Mouse (Mus musculus): ENCODE measurements around the gene Il2rb.

- TF ChIP-seq CTCF (IDR thresholded peaks at IDR 0.05): no peak
- TF ChIP-seq EP300 (IDR thresholded peaks at IDR 0.05; ENCODE audit: insufficient read depth, low read depth, low read length): no peak
- TF ChIP-seq POLR2A (IDR thresholded peaks at IDR 0.05; ENCODE audit: insufficient read depth, low read depth, low read length): no peak
These were observed 11.8 kb downstream of the Il2rb start for GRCm38 (mm10) chr15:78483311-78483710.
